Mouse (Mus musculus) erythroblast, embryonic 14.5 days (primary cell): Measurements from ENCODE around the gene Igfbp6. TPM values are rescaled to one million over a fixed set of nuclear protein-coding genes. Genes with fewer than 3 reads are reported as not detected.
A peak's percentile ranks its signal among the peaks of the same experiment; 100 is the strongest.

ENCODE experiments used
- H3K27me3 ChIP-seq: 2 replicates; pipeline ENCODE4 v1.6.1; 2012; ENCODE audit warnings: inconsistent platforms; ENCODE audit not compliant: control insufficient read depth
- H3K36me3 ChIP-seq: 2 replicates; pipeline ENCODE4 v1.6.1; 2012; ENCODE audit warnings: mild to moderate bottlenecking, inconsistent platforms; ENCODE audit not compliant: control insufficient read depth
- H3K4me1 ChIP-seq: 2 replicates; pipeline ENCODE4 v1.6.1; 2012; ENCODE audit warnings: inconsistent platforms; ENCODE audit not compliant: control insufficient read depth
- H3K4me3 ChIP-seq: replicated peaks from 2 replicates; pipeline ENCODE3; 2012; ENCODE audit warnings: moderate library complexity, mild to moderate bottlenecking, inconsistent platforms
- H3K9me3 ChIP-seq: 2 replicates; pipeline ENCODE4 v1.6.1; 2012; ENCODE audit warnings: low read length, inconsistent platforms, mixed read lengths; ENCODE audit not compliant: control insufficient read depth
- GATA1 ChIP-seq: IDR thresholded peaks from 2 replicates; pipeline ENCODE4 v1.6.1; 2012; ENCODE audit warnings: low read length, inconsistent platforms, mixed read lengths
- TAL1 ChIP-seq: IDR thresholded peaks from 3 replicates; pipeline ENCODE4 v1.6.1; 2012; ENCODE audit warnings: low read length, inconsistent platforms, mixed read lengths
- polyA plus RNA-seq: library from polyadenylated mRNA; stranded (reverse); fragments of >175 nt; gene quantifications from 2 replicates; pipeline ENCODE4 v1.2.3, GENCODE M21; 2012

The Igfbp6 gene
- polyA plus RNA-seq = 0.05 TPM in 1 of 2 replicates, not detected in the other

DNA sequence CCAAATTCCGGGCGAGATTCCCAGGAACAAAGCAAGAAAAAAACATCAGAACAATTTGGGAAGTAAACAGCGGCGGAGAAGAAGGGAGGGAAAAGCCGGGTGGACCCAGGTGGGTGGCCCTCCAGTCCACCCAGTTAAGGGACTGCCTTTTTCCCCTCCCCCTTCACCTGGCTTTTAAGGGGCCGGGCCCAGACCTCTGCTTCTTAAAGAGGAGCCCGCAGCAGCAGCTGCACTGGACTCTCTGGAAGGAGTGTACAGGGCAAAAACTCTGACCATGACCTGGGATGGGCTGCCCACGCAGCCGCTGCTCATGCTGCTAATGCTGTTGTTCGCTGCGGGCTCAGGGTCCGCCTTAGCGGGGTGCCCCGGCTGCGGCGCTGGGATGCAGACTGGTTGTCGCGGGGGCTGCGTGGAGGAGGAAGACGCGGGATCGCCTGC lies at the start of gene Igfbp6:
TSS of gene Igfbp6 (plus strand) at position 89 of the 438 bp plus-strand sequence.
- Histone ChIP-seq H3K36me3 (no peaks in the 10 kb centered on the region), H3K4me3 (no peak within 1 kb of the TSS), H3K27me3 (peaks cover 50% of the 10 kb centered on the region), H3K9me3 (no peaks in the 10 kb centered on the region; the same call in 1 of the 2 replicates), H3K4me1 (peaks cover 27% of the 10 kb centered on the region)
- TF ChIP-seq TAL1 = no peak
- TF ChIP-seq GATA1 = no peak

- Histone ChIP-seq H3K9me3 (no peaks in the 10 kb centered on the region), H3K4me3 (no peak overlapping the region), H3K4me1 (peaks cover 7% of the 10 kb centered on the region), H3K36me3 (peaks cover 87% of the 10 kb centered on the region), H3K27me3 (peaks cover 8% of the 10 kb centered on the region)
- TF ChIP-seq TAL1 (no peak), GATA1 (no peak)
These were observed 49.2 kb upstream of the Igfbp6 start for GRCm38 (mm10) chr15:102094988-102095387.

DNA sequence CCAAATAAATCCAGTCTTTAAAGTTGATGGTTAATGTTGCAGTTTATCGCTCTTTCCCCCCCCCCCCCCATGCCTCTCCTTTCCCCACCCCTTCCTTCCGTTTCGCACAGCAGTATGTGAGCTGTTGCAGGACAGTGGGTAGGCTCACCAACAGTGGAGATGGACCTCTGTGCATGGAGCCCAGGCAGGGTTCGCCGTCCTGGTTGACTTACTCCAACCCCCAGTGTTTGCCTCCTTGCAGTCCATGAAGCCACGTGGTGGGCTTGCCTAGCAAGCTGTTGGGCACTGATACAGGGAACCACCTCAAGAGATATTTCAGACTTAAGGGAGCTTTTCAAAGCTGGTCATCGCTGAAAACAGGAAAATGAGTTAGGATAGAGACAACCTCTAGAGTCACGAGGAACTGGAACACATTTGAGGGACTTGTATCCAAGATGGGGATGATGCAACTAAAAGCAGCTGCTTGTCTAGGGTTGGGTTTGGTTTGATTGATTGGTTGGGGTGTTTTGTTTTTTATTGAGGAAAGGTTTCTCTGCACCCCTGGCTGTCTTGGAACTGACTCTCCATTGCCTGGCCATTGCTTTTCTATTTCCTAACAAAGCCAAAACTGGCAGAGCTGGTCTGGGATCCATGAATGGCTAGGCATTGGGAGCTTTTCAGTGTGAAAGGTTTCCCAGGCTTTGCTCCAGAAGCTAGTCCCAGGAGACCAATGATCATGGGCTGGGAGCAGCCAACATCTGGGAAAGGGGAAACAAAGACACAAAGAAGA lies 46.8 kb upstream of the Igfbp6 start:
- Histone ChIP-seq H3K4me3 (no peak overlapping the region), H3K27me3 (peaks cover 31% of the 10 kb centered on the region), H3K4me1 (peaks cover 23% of the 10 kb centered on the region), H3K36me3 (peaks cover 63% of the 10 kb centered on the region), H3K9me3 (no peaks in the 10 kb centered on the region)
- no peak for TF ChIP-seq GATA1

DNA sequence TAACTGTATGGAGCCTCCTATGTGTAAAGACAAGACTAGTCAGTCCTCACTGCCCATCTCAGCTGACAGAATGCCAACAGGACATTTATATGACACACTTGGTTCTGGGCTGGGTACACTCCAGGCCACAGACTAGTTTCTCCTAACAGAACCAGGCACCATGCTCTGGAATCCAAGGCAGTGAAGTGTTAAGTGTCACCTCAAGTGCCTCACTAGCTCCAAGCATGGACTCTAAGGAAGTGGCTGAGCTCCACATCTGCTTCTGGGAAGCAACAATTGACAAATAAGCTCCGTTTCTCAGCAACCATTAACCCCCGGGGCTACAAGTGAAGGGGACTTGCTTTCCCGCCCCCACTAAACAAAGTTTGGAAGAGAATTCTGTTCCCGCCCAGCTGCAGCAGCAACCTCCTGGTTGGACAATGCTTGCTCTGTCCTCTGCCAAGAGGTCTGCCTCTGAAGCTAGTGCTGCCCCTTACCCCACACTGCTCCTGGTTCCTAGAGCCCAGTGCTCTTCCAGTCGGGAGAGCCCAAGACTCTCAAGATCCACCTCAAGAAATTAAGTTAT lies 46.1 kb upstream of the Igfbp6 start:
- TF ChIP-seq TAL1 = no peak
- no peak for TF ChIP-seq GATA1
- Histone ChIP-seq H3K4me1 (peaks cover 23% of the 10 kb centered on the region), H3K4me3 (no peak overlapping the region), H3K27me3 (peaks cover 39% of the 10 kb centered on the region), H3K9me3 (no peaks in the 10 kb centered on the region), H3K36me3 (peaks cover 56% of the 10 kb centered on the region)

GRCm38 (mm10) chr15:102099260-102099659 lies 44.9 kb upstream of the Igfbp6 start:
- TF ChIP-seq GATA1 = no peak
- no peak for TF ChIP-seq TAL1
- Histone ChIP-seq H3K9me3 (no peaks in the 10 kb centered on the region), H3K4me1 (peaks cover 30% of the 10 kb centered on the region), H3K27me3 (peaks cover 50% of the 10 kb centered on the region), H3K4me3 (no peak overlapping the region), H3K36me3 (peaks cover 44% of the 10 kb centered on the region)

DNA sequence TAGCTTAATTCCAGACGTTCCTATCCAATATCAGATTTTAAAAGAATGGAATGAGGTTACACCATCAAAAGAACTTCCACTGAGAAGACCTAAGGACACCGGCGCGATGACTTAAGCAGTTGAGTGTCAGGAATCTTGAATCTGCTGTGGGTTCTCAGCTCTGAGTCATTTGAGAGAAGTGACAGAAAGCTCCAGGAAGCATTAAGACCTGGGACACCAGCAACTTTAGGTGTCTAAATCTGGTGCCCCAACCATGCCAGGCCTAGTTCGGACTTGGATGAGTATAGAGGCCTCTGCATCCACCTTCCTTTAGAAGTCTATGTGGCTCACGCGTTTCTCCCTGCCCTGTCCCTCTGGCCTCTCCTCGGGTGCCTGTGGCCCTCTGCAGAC lies 44.4 kb upstream of the Igfbp6 start:
- H3K9me3 ChIP-seq = no peaks in the 10 kb centered on the region
- peaks cover 30% of the 10 kb centered on the region for H3K4me1 ChIP-seq
- H3K4me3 ChIP-seq = peak overlapping the region; percentile 62
- peaks cover 39% of the 10 kb centered on the region for H3K36me3 ChIP-seq
- TF ChIP-seq GATA1 = no peak
- peaks cover 55% of the 10 kb centered on the region for H3K27me3 ChIP-seq

DNA sequence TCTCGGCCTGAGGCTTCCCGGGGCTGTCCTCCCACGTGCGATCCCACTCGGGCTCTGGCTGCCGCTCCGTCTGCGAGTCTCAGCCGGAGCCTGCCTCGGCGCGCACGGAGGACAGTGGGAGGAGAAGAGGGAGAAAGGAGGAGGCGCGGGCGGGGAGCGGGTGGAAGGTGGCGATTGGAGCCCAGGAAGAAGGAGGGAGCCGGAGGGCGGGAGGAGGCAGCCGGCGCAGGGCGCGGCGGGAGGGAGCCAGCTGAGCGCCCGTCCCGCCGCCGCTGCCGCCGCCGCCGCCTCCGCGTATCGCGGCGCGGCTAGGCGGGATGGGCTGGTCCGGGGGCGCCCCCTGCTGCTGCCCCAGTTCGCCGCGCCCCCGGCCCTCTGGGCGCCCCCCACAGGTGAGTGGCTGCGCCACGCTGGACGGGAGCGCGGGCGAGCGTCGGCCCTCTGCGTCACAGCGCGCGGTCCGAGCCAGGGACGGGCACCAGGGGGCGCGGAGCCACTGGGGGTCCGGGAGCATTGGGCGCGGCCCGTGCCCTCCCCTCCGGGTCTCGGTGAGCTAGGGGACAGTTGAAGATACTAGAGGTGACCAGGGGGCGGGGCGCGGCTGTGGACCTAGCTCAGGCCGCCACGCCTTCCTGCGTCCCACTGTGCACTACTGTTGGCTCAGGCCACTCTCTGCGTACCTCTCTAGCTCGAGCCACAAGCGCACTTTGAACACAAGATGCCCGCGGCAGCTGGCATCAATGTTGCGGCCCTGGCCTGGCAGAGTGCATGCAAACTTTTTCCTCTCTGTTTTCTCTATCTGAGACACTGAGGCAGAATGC lies 43.8 kb upstream of the Igfbp6 start, which contains the start of gene Tns2:
TSS of gene Tns2 (plus strand) at position 253 of the 821 bp plus-strand sequence.
- Histone ChIP-seq H3K4me3 (peak within 1 kb of the TSS; percentile 62), H3K4me1 (peaks cover 30% of the 10 kb centered on the region), H3K27me3 (peaks cover 62% of the 10 kb centered on the region), H3K9me3 (no peaks in the 10 kb centered on the region), H3K36me3 (peaks cover 33% of the 10 kb centered on the region)
- TF ChIP-seq GATA1 (no peak), TAL1 (no peak)

- peaks cover 69% of the 10 kb centered on the region for H3K27me3 ChIP-seq
- TF ChIP-seq GATA1 (no peak), TAL1 (no peak)
- H3K4me3 ChIP-seq = peak overlapping the region; percentile 62
- peaks cover 25% of the 10 kb centered on the region for H3K36me3 ChIP-seq
- peaks cover 30% of the 10 kb centered on the region for H3K4me1 ChIP-seq
- H3K9me3 ChIP-seq = no peaks in the 10 kb centered on the region
These were observed 43.0 kb upstream of the Igfbp6 start for GRCm38 (mm10) chr15:102100996-102101671.
